Mouse (Mus musculus): ENCODE measurements around the gene Olfr434.
"Not testable (repeated sequence)": the region's sequence is repeated elsewhere in the genome, so short reads cannot be mapped to it uniquely, and the experiment has no call there.

The Olfr434 gene

GRCm38 (mm10) chr6:43212873-43213272 lies at the start of gene Olfr434:
TSS of gene Olfr434 (plus strand) at chr6:43213021.
- not testable (repeated sequence) for DNase-seq (ENCODE audit: low spot score in 2 of 2)

- no peak for DNase-seq (ENCODE audit: low spot score in 2 of 2)
Measured at GRCm38 (mm10) chr6:43167246-43167645, 45.6 kb upstream of the Olfr434 start.

GRCm38 (mm10) chr6:43171840-43172239 lies 41.0 kb upstream of the Olfr434 start, which contains the start of gene Olfr13:
TSS of gene Olfr13 (plus strand) at chr6:43172140.
- no peak for DNase-seq (ENCODE audit: low spot score in 2 of 2)

- no peak for DNase-seq (ENCODE audit: low spot score in 2 of 2)
Measured at GRCm38 (mm10) chr6:43178129-43178528, 34.7 kb upstream of the Olfr434 start.

GRCm38 (mm10) chr6:43178584-43179501 lies 34.0 kb upstream of the Olfr434 start:
- no peak for DNase-seq (ENCODE audit: low spot score in 2 of 2)

- no peak for DNase-seq (ENCODE audit: low spot score in 2 of 2)
Measured at GRCm38 (mm10) chr6:43190986-43191385, 21.8 kb upstream of the Olfr434 start.

GRCm38 (mm10) chr6:43196781-43197180 lies 16.0 kb upstream of the Olfr434 start, which contains the start of gene Olfr435:
TSS of gene Olfr435 (plus strand) at chr6:43197146.
- DNase-seq (ENCODE audit: low spot score in 2 of 2): no peak

GRCm38 (mm10) chr6:43198094-43198493 lies 14.7 kb upstream of the Olfr434 start:
- DNase-seq (ENCODE audit: low spot score in 2 of 2): no peak

GRCm38 (mm10) chr6:43202786-43203185 lies 10.0 kb upstream of the Olfr434 start:
- no peak for DNase-seq (ENCODE audit: low spot score in 2 of 2)

GRCm38 (mm10) chr6:43205355-43205754 lies 7.5 kb upstream of the Olfr434 start:
- no peak for DNase-seq (ENCODE audit: low spot score in 2 of 2)

GRCm38 (mm10) chr6:43231255-43231654 lies 18.4 kb downstream of the Olfr434 start, which contains the start of gene Olfr47:
TSS of gene Olfr47 (plus strand) at chr6:43231529.
- not testable (repeated sequence) for DNase-seq (ENCODE audit: low spot score in 2 of 2)

- no peak for DNase-seq (ENCODE audit: low spot score in 2 of 2)
Measured at GRCm38 (mm10) chr6:43242061-43242460, 29.2 kb downstream of the Olfr434 start.

- DNase-seq (ENCODE audit: low spot score in 2 of 2): no peak
Measured at GRCm38 (mm10) chr6:43247396-43247795, 34.6 kb downstream of the Olfr434 start.

- no peak for DNase-seq (ENCODE audit: low spot score in 2 of 2)
Measured at GRCm38 (mm10) chr6:43252994-43253393, 40.2 kb downstream of the Olfr434 start.

GRCm38 (mm10) chr6:43254193-43254926 lies 41.5 kb downstream of the Olfr434 start:
- no peak for DNase-seq (ENCODE audit: low spot score in 2 of 2)

GRCm38 (mm10) chr6:43260756-43261155 lies 47.9 kb downstream of the Olfr434 start:
- DNase-seq (ENCODE audit: low spot score in 2 of 2): no peak

GRCm38 (mm10) chr6:43265363-43266041 lies 52.7 kb downstream of the Olfr434 start, which contains the start of gene Arhgef5:
TSS of gene Arhgef5 (plus strand) at chr6:43265582.
- DNase-seq (ENCODE audit: low spot score in 2 of 2): peak; percentile 72 to 78

- peak in 1 of 2 experiments; percentile 15 for DNase-seq (ENCODE audit: low spot score in 2 of 2)
Measured at GRCm38 (mm10) chr6:43266356-43266755, 53.5 kb downstream of the Olfr434 start.
